Mouse (Mus musculus) T-helper 17 cell (primary cell): ENCODE measurements around the gene Kctd21.

Source experiments
- in situ Hi-C, 2 experiments: fragments of 300-600 bp; cut with MboI, MseI; formaldehyde crosslinking; loops; 1 replicate in 1 of 2; 2 replicates in 1 of 2; pipeline ENCODE4 v1.15.1; 2025; ENCODE audit warnings: high pct_unique_total_duplicates in 2 of 2

The Kctd21 gene

GRCm38 (mm10) chr7:97315656-97316055 lies 16.5 kb upstream of the Kctd21 start:
- in situ Hi-C loops = no loop called here

GRCm38 (mm10) chr7:97317706-97318105 lies 14.4 kb upstream of the Kctd21 start:
- in situ Hi-C loops = no loop called here

GRCm38 (mm10) chr7:97324342-97324741 lies 7.8 kb upstream of the Kctd21 start:
- in situ Hi-C loops = no loop called here

GRCm38 (mm10) chr7:97325156-97325985 lies 6.8 kb upstream of the Kctd21 start:
- in situ Hi-C loops = no loop called here

- in situ Hi-C loops = no loop called here
Measured at GRCm38 (mm10) chr7:97327376-97327775, 4.8 kb upstream of the Kctd21 start.

- in situ Hi-C loops = no loop called here
Measured at GRCm38 (mm10) chr7:97328891-97329588, 3.1 kb upstream of the Kctd21 start.

- in situ Hi-C loops = loop anchor here in 1 of 2 experiments (5.0 kb wide), 1 partner anchor 38 kb away; no protein-coding TSS in a partner anchor
Measured at GRCm38 (mm10) chr7:97329676-97330075, 2.5 kb upstream of the Kctd21 start.

GRCm38 (mm10) chr7:97330931-97331645 lies 1.0 kb upstream of the Kctd21 start:
- in situ Hi-C loops = loop anchor here in 1 of 2 experiments (5.0 kb wide), 1 partner anchor 36 kb away; no protein-coding TSS in a partner anchor

GRCm38 (mm10) chr7:97332667-97333041 lies 527 bp downstream of the Kctd21 start:
- in situ Hi-C loops = loop anchor here in 1 of 2 experiments (5.0 kb wide), 1 partner anchor 35 kb away; no protein-coding TSS in a partner anchor

GRCm38 (mm10) chr7:97333113-97333898 lies 1.2 kb downstream of the Kctd21 start:
- in situ Hi-C loops = loop anchor here in 1 of 2 experiments (5.0 kb wide), 1 partner anchor 34 kb away; no protein-coding TSS in a partner anchor

GRCm38 (mm10) chr7:97334406-97334805 lies 2.3 kb downstream of the Kctd21 start:
- in situ Hi-C loops = loop anchor here in 1 of 2 experiments (5.0 kb wide), 1 partner anchor 33 kb away; no protein-coding TSS in a partner anchor

- in situ Hi-C loops = no loop called here
Measured at GRCm38 (mm10) chr7:97336678-97337077, 4.6 kb downstream of the Kctd21 start.

GRCm38 (mm10) chr7:97338593-97338992 lies 6.5 kb downstream of the Kctd21 start:
- in situ Hi-C loops = no loop called here

- in situ Hi-C loops = no loop called here
Measured at GRCm38 (mm10) chr7:97339623-97340022, 7.5 kb downstream of the Kctd21 start.

GRCm38 (mm10) chr7:97340907-97341849 lies 9.1 kb downstream of the Kctd21 start:
- in situ Hi-C loops = no loop called here

- in situ Hi-C loops = no loop called here
Measured at GRCm38 (mm10) chr7:97342961-97343360, 10.8 kb downstream of the Kctd21 start.

GRCm38 (mm10) chr7:97344655-97345054 lies 12.5 kb downstream of the Kctd21 start:
- in situ Hi-C loops = no loop called here

- in situ Hi-C loops = no loop called here
Measured at GRCm38 (mm10) chr7:97345229-97345871, 13.2 kb downstream of the Kctd21 start.

- in situ Hi-C loops = no loop called here
Measured at GRCm38 (mm10) chr7:97346111-97346821, 14.1 kb downstream of the Kctd21 start.
